Mouse (Mus musculus) thymus, postnatal 0 days (tissue): ENCODE data around the gene Rpusd3. TPM values are rescaled to one million over a fixed set of nuclear protein-coding genes. Genes with fewer than 3 reads are reported as not detected.
A peak's percentile ranks its signal among the peaks of the same experiment; 100 is the strongest.

Source experiments
- DNase-seq: peaks from one replicate; pipeline ENCODE4 v3.0.0-alpha.2; 2015; ENCODE audit warnings: low spot score
- polyA plus RNA-seq: library from polyadenylated mRNA; unstranded; fragments of >200 nt; fragmentation: Nextera tagmentation; extraction: Ambion mirVana; gene quantifications from 2 replicates; pipeline ENCODE4 v1.2.1, GENCODE M21; 2015

The Rpusd3 gene
- polyA plus RNA-seq, 1 experiment from 2014 or later = 25.3 TPM

- DNase-seq = no peak
Observed at GRCm38 (mm10) chr6:113430846-113431245, 11.7 kb upstream of the Rpusd3 start.

- no peak for DNase-seq
Observed at GRCm38 (mm10) chr6:113429965-113430364, 10.8 kb upstream of the Rpusd3 start.

GRCm38 (mm10) chr6:113428006-113428405 is 8.9 kb upstream of the Rpusd3 start:
- no peak for DNase-seq

DNA sequence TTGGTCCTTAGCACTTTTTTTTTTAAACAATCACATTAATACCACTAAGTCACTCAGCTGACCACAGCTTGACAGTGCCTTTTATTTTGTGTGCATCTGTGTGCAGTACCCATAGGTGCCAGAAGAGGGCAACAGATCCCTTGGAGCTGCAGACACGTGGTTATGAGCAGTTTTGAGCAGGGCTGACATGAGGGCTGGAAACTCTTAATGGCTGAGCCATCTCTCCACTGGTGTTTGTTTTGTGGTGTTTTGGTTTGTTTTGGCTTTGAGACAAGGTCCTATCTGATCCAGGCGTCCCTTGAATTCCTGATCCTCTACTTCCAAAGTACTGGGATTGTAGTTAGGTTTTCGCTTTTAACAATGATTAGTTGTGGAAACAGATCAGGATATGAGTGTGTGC is 8.3 kb upstream of the Rpusd3 start:
- peak; percentile 53 for DNase-seq

DNA sequence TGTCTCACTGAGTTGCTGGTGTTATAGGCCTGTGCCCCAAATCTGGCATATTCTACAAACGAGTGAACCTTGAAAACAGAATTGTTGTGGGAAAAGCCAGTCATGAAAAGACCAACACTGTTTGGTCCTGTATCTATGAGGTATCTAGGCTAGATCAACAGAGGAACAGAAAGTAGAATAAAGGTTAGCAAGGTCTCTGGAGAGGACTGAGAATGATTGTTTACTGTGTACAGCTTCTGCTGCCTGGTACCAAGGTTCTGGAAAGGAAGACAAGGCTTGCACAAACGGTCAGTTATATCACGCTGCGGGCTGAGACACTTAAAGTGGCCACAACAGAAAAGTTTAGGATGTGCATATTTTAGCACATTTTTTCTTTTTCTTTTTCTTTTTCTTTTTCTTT is 7.6 kb upstream of the Rpusd3 start:
- no peak for DNase-seq

- no peak for DNase-seq
Observed at GRCm38 (mm10) chr6:113424187-113424586, 5.0 kb upstream of the Rpusd3 start.

GRCm38 (mm10) chr6:113423000-113423399 is 3.9 kb upstream of the Rpusd3 start:
- no peak for DNase-seq

GRCm38 (mm10) chr6:113418441-113419198 is 520 bp downstream of the Rpusd3 start:
- DNase-seq = peak; percentile 39

GRCm38 (mm10) chr6:113416416-113416815 is 2.7 kb downstream of the Rpusd3 start:
- no peak for DNase-seq

GRCm38 (mm10) chr6:113410001-113410400 is 9.1 kb downstream of the Rpusd3 start:
- DNase-seq = no peak

GRCm38 (mm10) chr6:113406683-113407082 is 12.5 kb downstream of the Rpusd3 start:
- DNase-seq = no peak

- DNase-seq = no peak
Observed at GRCm38 (mm10) chr6:113405483-113405882, 13.7 kb downstream of the Rpusd3 start.

DNA sequence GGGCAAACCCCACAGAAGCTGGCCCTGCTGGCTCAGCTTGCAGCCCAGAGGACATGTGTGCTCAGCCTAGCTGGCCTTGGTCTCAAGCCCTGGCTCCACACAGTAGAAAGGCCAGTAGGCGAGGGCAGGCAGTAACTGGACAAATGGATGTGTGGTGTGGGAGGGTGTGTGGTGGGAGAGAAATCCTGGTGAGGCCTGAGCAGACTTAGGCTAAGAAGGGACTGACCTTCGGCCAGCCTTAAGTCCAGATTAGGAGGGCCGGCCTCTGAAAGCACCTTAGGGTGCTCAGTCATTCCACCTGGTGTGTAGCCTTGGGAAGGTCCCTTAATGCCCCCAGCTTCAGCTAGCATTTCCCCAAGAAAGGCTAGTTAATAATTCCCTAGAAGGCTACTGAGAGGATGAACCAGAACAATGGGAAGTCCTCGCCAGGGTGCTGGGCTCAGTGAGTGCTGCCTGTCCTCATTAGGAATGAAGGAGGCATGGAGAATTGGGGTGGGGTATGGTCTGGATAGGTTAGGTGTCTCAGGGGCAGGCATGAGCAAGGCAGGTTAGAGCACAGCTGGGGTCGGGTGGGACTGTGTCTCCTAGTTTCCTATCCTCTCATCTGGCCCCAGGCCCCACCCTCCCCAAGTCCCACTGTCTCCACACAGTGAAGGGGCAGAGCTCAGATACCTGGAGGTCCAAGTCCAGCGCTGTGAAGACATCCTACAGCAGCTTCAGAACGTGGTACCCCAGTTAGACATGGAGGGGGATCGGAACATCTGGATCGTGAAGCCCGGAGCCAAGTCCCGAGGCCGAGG is 14.3 kb downstream of the Rpusd3 start:
- no peak for DNase-seq

DNA sequence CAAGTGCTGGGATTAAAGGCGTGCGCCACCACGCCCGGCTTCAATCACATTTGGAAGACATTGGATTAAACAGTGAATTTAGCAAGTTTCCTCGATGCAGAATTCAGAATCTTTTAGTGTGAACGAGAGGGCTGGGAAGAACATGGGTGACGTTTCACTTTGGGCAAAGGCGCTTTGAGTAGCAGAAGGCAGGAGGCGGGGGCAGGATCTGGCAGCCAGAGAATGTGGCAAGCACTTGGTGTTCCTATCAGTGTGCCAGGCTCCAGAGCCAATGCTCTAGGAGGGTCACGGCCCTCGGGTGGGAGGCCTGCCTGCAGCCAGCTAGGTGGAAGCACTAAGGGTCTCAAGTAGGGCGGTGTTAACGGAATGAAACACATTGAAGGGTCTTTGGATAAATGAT is 17.0 kb downstream of the Rpusd3 start:
- DNase-seq = no peak

DNA sequence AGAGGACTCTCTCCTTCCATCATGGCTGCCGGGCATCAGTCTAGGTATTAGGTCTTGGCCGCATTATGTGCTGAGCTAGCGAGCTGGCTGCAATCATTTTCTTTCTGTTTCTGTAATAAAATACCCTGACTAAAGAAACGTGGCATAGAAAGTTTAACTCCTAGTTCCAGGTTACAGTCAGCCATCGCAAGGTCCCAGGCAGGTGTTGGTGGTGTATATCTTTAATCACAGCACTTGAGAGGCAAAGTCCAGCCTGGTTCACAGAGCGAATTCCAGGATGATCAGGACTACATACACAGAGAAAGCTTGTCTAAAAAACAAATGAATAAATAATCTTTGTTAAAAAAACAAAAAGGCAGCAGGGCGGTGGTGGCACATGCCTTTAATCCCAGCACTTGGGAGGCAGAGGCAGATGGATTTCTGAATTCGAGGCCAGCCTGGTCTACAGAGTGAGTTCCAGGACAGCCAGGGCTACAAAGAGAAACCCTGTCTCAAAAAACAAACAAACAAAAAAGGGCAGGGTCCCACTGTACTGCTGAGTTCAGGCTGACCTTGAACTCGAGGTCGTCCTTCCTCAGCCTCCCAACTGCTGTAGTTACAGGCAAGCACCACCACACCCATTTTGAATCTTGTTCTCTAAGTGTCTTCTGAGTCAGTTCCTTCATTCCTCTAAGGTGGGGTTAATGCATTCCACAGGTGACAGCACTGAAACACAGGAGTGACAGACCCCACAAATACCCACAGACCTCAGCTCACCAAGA is 22.7 kb downstream of the Rpusd3 start:
- no peak for DNase-seq

GRCm38 (mm10) chr6:113395501-113395900 is 23.6 kb downstream of the Rpusd3 start:
- DNase-seq = no peak

DNA sequence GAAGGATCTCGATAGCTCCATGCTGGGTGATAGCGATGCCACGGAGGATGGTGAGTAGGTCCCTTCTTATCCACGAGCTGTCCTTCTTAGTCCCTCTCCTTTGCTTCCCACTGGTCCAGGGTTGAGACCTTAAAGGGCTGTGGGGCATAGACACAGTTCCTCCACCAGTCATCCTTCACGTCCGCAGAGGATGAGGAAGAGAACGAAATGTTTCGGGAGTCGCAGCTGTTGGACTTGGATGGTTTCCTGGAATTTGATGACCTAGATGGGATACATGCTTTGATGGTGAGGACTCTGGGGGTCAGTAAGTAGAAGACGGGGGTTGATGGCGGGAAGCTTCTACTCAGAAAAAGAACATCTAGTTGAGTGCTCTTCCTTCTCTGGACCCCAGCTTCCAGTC is 24.3 kb downstream of the Rpusd3 start:
- DNase-seq = no peak

DNA sequence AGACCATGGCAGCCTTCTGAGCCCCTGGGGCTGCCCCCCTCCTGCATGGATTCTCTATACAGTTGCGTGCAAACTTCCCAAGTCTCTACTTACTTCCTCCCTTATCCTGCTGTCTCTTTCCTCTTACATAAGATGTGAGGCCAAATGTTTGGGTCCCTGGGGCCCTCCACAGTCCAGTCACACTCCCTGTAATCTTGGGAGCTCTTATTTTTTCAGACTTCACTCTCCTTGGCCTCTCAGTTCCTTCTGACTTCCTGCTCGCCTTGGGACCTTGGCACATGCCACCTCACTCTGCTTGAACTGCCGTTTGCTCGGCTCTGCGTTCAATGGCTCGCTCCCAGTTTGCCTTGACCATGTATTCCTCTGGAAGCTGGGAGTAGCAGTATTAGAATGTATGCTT is 25.2 kb downstream of the Rpusd3 start:
- no peak for DNase-seq

- no peak for DNase-seq
Observed at GRCm38 (mm10) chr6:113392387-113393071, 26.6 kb downstream of the Rpusd3 start.

- DNase-seq = no peak
Observed at GRCm38 (mm10) chr6:113392015-113392386, 27.1 kb downstream of the Rpusd3 start.

- DNase-seq = no peak
Observed at GRCm38 (mm10) chr6:113390715-113391114, 28.4 kb downstream of the Rpusd3 start.
